Mouse (Mus musculus) lung, embryonic 16.5 days (tissue): ENCODE measurements around the gene Rnf227. TPM values are rescaled to one million over a fixed set of nuclear protein-coding genes. Genes with fewer than 3 reads are reported as not detected.

Source experiments
- ATAC-seq: fragments of 200-750 bp; cut with Nextera tagmentation; 2 replicates; pipeline ENCODE4 v1.8.0; 2017; ENCODE audit warnings: low read depth, mild to moderate bottlenecking, moderate library complexity
- H3K27ac ChIP-seq: fragments of 300-500 bp; sonication (generic); 2 replicates; pipeline ENCODE4 v1.5.1; 2014; ENCODE audit warnings: mild to moderate bottlenecking, control low read depth, low read length
- H3K27me3 ChIP-seq: fragments of 300-500 bp; sonication (generic); 2 replicates; pipeline ENCODE4 v1.6.1; 2014; ENCODE audit warnings: low read depth, low read length, mixed read lengths; ENCODE audit not compliant: control insufficient read depth, insufficient read depth
- H3K36me3 ChIP-seq: fragments of 300-500 bp; sonication (generic); 2 replicates; pipeline ENCODE4 v1.6.1; 2014; ENCODE audit warnings: low read length; ENCODE audit not compliant: control insufficient read depth, insufficient read depth
- H3K4me1 ChIP-seq: fragments of 300-500 bp; sonication (generic); replicated peaks from 2 replicates; pipeline ENCODE4 v1.6.1; 2014; ENCODE audit warnings: low read length, mixed read lengths; ENCODE audit not compliant: control insufficient read depth, insufficient read depth
- H3K4me2 ChIP-seq: fragments of 300-500 bp; sonication (generic); 2 replicates; pipeline ENCODE4 v1.6.1; 2014; ENCODE audit warnings: low read depth, low read length, control low read depth
- H3K4me3 ChIP-seq: fragments of 300-500 bp; sonication (generic); 2 replicates; pipeline ENCODE4 v1.5.1; 2014; ENCODE audit warnings: mild to moderate bottlenecking, low read length, control low read depth
- H3K9ac ChIP-seq: fragments of 300-500 bp; sonication (generic); 2 replicates; pipeline ENCODE4 v1.6.1; 2014; ENCODE audit warnings: low read length, control low read depth
- H3K9me3 ChIP-seq: fragments of 300-500 bp; sonication (generic); 2 replicates; pipeline ENCODE4 v1.6.1; 2016; ENCODE audit warnings: low read length; ENCODE audit not compliant: control insufficient read depth
- WGBS: fragments of 180-500 bp; shearing (Covaris S2); extraction: QIAGEN DNeasy Blood & Tissue Kit; methylation state at CpG from one replicate; pipeline ENCODE4 v1.1.7; 2014; 5-methylcytosine and 5-hydroxymethylcytosine counted together
- polyA plus RNA-seq: library from polyadenylated mRNA; unstranded; fragments of >200 nt; fragmentation: Nextera tagmentation; extraction: Ambion mirVana; gene quantifications from 2 replicates; pipeline ENCODE4 v1.2.1, GENCODE M21; 2015

The Rnf227 gene
- polyA plus RNA-seq, 1 experiment from 2014 or later, result 11.0 TPM

DNA sequence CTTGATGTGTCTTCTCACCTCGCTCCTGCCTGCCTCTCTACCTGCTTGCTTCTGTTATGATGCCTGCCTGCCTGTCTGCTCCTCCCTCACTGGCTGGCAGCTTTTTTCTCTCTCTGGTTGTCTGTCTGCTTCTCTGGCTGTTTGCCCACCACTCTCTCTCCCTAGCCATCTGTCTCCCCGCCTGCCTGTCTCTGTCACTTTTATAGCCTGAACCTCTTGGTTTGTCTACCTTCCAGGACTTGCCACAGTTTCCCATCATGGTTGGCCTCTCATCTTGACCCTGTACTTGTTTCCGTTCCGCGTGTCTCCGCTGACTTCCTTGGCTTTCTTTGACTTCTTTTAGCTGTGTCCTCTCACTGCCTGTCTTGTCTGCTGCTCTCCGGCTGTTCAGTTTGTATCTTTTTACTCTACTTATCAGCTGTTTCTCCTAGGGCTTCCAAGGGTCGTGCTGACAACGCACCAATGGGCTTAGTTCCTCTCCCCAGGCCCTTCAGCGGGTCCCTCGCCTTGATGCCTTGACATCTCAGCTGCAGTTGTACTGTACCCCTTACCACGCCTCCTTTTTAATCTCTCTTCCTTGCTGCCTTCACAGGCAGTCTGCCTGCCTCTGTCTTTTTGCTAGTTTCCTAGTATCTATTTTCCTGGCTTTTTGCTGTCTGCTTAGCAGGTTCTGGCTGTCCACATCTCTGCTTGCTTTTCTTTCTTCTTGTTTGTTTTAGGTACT lies 32.0 kb downstream of the Rnf227 start:
- H3K27me3 ChIP-seq, result no peaks in the 10 kb centered on the region
- no peak overlapping the region for H3K4me3 ChIP-seq
- peaks cover 28% of the 10 kb centered on the region for H3K4me1 ChIP-seq
- H3K9me3 ChIP-seq, result no peaks in the 10 kb centered on the region
- H3K36me3 ChIP-seq, result peaks cover 11% of the 10 kb centered on the region
- 28% methylated on average over 12 of the region's 12 CpGs for WGBS
- H3K27ac ChIP-seq, result peak overlapping the region; percentile 32; the same call in 1 of the 2 replicates
- H3K9ac ChIP-seq, result no peak overlapping the region
- no peak for ATAC-seq
- 0 out of 2 replicates have a peak overlapping the region, but pooled peaks have one; percentile 1 for H3K4me2 ChIP-seq

DNA sequence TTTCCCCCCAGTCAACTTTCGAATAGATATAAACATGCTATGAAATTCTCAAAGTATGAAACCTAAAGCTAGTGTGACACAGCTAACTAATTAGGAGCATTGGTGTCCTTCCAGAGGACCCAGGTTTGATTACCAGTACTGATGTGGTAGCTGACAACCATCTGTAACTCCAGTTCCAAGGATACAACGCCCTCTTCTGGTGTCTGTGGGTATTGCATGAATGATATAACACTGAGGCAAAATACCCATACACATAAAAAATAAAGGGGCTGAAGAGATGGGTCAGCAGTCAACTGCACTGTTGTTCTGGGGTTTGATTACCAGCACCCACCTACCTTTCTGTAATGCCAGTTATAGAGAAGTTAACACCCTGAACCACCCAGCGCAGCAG lies 32.5 kb downstream of the Rnf227 start:
- ATAC-seq, result no peak
- Histone ChIP-seq H3K4me2 (no peak overlapping the region), H3K27me3 (no peaks in the 10 kb centered on the region), H3K36me3 (peaks cover 16% of the 10 kb centered on the region), H3K4me1 (peaks cover 26% of the 10 kb centered on the region), H3K27ac (peak overlapping the region; percentile 32; the same call in 1 of the 2 replicates), H3K9ac (no peak overlapping the region), H3K4me3 (no peak overlapping the region), H3K9me3 (no peaks in the 10 kb centered on the region)
- WGBS, result 51% methylated on average over 3 of the region's 3 CpGs

DNA sequence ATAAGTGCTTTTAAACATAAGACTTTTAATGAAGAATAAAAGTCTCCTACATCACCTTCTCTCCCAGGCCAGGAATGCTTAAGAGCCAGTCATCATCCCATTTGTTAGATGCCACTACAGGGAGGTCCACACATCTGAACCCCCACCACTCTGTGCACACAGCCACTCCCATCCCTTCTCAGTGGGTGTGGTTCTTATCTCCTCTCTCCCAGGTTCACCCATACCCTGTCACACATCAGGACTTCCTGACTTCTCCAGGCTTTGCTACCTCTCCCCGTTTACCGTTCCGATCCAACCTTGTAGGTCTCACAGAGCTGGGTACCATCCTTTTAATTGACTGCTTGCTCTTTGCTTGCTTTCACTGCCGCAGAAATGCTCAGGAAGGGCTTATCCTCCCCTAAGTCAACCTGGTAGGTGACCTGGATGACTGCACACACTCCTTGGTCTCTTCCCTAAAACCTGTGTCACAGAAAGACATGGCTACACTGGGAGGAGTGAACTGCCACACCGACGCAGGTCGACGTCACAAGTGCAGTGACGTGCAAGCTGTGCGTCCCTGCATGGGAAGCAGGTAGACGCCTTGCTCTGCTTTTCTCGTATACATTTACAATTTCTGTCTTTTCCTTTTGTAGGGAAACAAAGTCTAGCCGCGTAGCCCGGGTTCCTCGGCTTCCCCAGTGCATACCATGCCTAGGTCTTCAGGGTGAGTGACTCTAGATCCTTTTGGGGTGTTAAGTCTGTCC lies 33.1 kb downstream of the Rnf227 start:
- no peak overlapping the region for H3K27ac ChIP-seq
- H3K4me1 ChIP-seq, result peaks cover 23% of the 10 kb centered on the region
- H3K4me3 ChIP-seq, result no peak overlapping the region
- no peak for ATAC-seq
- H3K36me3 ChIP-seq, result peaks cover 18% of the 10 kb centered on the region
- no peaks in the 10 kb centered on the region for H3K27me3 ChIP-seq
- no peak overlapping the region for H3K9ac ChIP-seq
- 90% methylated on average over 16 of the region's 16 CpGs for WGBS
- no peaks in the 10 kb centered on the region for H3K9me3 ChIP-seq
- H3K4me2 ChIP-seq, result no peak overlapping the region

DNA sequence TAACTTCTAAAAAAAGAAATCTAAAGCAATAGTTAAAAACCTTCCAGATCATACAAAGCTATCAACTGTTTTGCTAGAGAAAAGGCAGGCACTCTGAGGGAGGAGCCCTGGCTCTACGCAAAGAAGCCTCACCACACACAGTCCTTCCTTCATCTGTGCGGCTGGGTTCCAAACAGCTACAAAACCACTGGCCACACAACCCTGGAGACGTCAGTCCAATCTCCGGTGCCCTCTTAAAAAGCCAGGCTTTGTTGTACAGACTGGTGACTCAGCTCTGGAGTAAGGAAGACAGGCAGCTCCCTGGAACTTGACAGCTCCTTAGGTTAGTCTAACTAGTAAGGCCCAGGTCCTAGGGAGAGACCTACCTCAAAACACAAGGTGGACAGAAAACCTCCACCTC lies 35.4 kb downstream of the Rnf227 start:
- no peak overlapping the region for H3K27ac ChIP-seq
- no peaks in the 10 kb centered on the region for H3K27me3 ChIP-seq
- no peaks in the 10 kb centered on the region for H3K9me3 ChIP-seq
- peaks cover 18% of the 10 kb centered on the region for H3K36me3 ChIP-seq
- ATAC-seq, result no peak
- H3K9ac ChIP-seq, result no peak overlapping the region
- no peak overlapping the region for H3K4me2 ChIP-seq
- 89% methylated on average over 4 of the region's 4 CpGs for WGBS
- no peak overlapping the region for H3K4me3 ChIP-seq
- peaks cover 21% of the 10 kb centered on the region for H3K4me1 ChIP-seq

DNA sequence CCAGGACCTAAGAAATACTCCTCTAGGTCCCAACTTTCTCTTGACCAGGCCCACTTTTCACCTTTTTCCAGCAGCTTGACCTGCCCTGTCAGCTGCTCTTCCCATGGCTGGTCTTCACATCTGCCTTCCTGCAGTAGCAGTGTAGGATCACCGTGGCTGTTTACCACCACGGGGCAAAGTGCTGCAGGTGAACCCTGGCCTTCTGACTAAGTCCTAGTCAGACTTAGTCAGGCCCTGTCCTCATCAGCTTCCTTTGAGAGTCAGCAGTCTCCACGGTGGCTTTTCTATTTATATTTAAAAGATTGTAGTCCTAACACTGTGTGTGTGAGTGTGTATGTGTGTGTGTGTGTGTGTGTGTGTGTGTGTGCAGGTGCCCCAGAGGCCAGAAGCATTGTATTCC lies 37.5 kb downstream of the Rnf227 start:
- Histone ChIP-seq H3K4me1 (peaks cover 2% of the 10 kb centered on the region; the same call in 1 of the 2 replicates), H3K27me3 (no peaks in the 10 kb centered on the region), H3K27ac (no peak overlapping the region), H3K4me3 (no peak overlapping the region), H3K36me3 (peaks cover 16% of the 10 kb centered on the region), H3K4me2 (no peak overlapping the region), H3K9ac (no peak overlapping the region), H3K9me3 (no peaks in the 10 kb centered on the region)
- WGBS, result 68% methylated on average over 3 of the region's 3 CpGs
- no peak for ATAC-seq

DNA sequence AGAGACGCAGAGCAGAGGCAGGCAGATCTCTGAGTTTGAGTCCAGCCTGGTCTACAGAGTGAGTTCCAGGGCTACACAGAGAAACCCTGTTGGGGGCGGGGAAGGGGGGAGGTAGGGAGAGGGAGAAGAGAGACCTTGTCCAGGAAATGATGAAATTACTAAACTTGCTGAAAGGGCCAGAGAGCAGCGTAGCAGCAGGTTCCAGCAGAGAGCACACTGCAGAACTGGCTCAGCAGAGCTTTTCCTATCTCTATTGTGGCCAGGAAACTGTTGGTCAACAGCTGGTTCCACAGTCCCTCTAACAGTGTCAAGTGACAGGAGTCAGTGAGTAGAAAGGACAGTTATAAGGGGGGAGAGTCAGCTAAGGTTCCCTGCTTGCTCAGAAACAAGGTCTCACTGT lies 39.3 kb downstream of the Rnf227 start:
- Histone ChIP-seq H3K27ac (no peak overlapping the region), H3K27me3 (no peaks in the 10 kb centered on the region), H3K9me3 (no peaks in the 10 kb centered on the region), H3K36me3 (peaks cover 11% of the 10 kb centered on the region), H3K4me1 (no peaks in the 10 kb centered on the region), H3K4me2 (no peak overlapping the region), H3K4me3 (no peak overlapping the region), H3K9ac (no peak overlapping the region)
- 83% methylated on average over 3 of the region's 3 CpGs for WGBS
- no peak for ATAC-seq

DNA sequence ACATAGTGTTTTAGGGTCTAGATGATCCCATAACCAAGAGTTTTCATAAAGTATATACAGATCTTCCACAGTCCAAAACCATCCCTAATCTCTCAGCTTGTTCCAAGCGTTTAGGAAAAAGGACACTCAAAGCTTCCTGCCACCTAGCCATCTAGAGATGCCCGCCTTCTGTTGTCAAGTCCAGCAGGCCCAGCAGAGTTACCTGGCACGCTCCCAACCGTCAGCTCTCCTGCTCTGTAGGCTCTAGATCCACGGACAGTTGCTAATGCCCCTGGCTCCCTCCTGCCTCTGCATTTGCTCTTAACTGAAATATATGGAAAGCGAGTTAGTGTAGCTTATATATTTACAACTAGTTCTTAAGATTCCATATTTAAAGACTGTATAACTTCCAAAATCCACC lies 41.1 kb downstream of the Rnf227 start:
- Histone ChIP-seq H3K4me3 (no peak overlapping the region), H3K4me2 (no peak overlapping the region), H3K27ac (no peak overlapping the region), H3K9me3 (no peaks in the 10 kb centered on the region), H3K9ac (no peak overlapping the region), H3K27me3 (no peaks in the 10 kb centered on the region), H3K36me3 (peaks cover 9% of the 10 kb centered on the region), H3K4me1 (no peaks in the 10 kb centered on the region)
- WGBS, result 66% methylated on average over 6 of the region's 6 CpGs
- no peak for ATAC-seq

DNA sequence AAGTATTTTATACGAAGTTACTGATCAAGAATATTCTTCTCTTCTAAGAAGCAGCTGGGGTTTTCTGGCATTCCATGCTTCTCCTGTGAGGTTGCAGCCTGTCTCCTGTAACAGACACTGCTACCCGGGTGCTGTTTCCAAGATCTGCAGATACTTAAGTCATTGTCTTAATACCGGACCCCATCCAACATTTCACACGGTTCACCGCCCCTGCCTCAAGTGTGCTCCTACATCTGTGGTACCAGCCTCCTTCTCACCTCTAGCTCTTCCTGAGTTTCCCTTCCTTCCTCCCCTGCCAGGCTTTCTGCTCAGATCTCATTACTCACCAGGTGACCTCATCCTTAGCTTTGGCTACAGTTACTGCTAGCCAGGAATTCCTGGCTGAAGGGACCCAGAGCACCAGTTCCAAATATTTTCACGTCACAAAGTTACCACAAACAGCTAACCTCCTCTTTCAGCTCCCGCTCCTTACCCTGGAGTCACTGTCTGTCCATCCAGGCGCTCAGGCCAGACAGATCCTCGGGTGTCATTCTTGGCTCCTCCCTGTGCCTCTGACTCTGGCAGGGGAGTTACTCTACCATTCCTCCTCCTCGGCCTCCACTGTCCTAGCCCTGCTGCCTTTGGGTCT lies 42.3 kb downstream of the Rnf227 start:
- no peak overlapping the region for H3K9ac ChIP-seq
- H3K4me3 ChIP-seq, result no peak overlapping the region
- no peak for ATAC-seq
- H3K4me1 ChIP-seq, result no peaks in the 10 kb centered on the region
- no peak overlapping the region for H3K27ac ChIP-seq
- 60% methylated on average over 10 of the region's 10 CpGs for WGBS
- no peaks in the 10 kb centered on the region for H3K9me3 ChIP-seq
- no peak overlapping the region for H3K4me2 ChIP-seq
- H3K36me3 ChIP-seq, result peaks cover 4% of the 10 kb centered on the region; the same call in 1 of the 2 replicates
- H3K27me3 ChIP-seq, result no peaks in the 10 kb centered on the region

DNA sequence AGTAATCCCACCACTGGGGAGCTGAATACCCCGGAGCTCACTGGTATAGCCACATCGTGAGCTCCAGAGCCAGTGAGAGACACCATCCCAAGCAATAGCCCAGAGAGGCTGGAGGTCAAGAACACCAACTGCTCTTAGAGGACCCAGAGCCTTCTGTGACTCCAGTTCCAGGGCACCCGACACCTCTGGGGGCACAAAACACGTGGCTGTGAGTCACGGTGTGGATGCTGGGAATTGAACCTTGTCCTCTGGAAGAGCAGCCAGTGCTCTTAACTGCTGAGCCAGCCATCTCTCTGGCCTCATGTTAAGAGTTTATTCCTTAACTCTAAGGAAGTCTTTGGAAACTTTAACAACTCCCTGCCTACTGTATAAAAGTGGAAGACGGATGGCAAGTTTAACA lies 44.7 kb downstream of the Rnf227 start:
- Histone ChIP-seq H3K27ac (no peak overlapping the region), H3K4me1 (peaks cover 5% of the 10 kb centered on the region; the same call in 1 of the 2 replicates)
- WGBS, result 72% methylated on average over 6 of the region's 6 CpGs

More for the DNA sequence above, 44.7 kb downstream of the Rnf227 start:
- Histone ChIP-seq H3K36me3 (no peaks in the 10 kb centered on the region), H3K4me2 (no peak overlapping the region), H3K4me3 (no peak overlapping the region), H3K9ac (no peak overlapping the region), H3K27me3 (no peaks in the 10 kb centered on the region), H3K9me3 (no peaks in the 10 kb centered on the region)
- ATAC-seq, result no peak
